Mouse (Mus musculus) olfactory bulb, adult 2 months (tissue): ENCODE measurements around the gene Olfr52. TPM values are rescaled to one million over a fixed set of nuclear protein-coding genes. Genes with fewer than 3 reads are reported as not detected.

Experiments
- H3K27ac ChIP-seq: fragments of 200-500 bp; 2 replicates; pipeline ENCODE4 v1.5.1; 2012; ENCODE audit warnings: low read depth, low read length; ENCODE audit not compliant: insufficient read depth
- H3K4me1 ChIP-seq: fragments of 200-500 bp; 2 replicates; pipeline ENCODE4 v1.6.1; 2012; ENCODE audit warnings: low read length; ENCODE audit not compliant: control insufficient read depth, insufficient read depth
- H3K4me3 ChIP-seq: fragments of 200-500 bp; 2 replicates; pipeline ENCODE4 v1.5.1; 2012; ENCODE audit warnings: mild to moderate bottlenecking, low read depth, low read length, moderate library complexity; ENCODE audit not compliant: insufficient read depth
- CTCF ChIP-seq: fragments of 200-500 bp; IDR thresholded peaks from 2 replicates; pipeline ENCODE4 v1.5.1; 2012; ENCODE audit warnings: low read depth, mild to moderate bottlenecking, low read length, moderate library complexity; ENCODE audit not compliant: insufficient read depth
- POLR2A ChIP-seq: fragments of 200-500 bp; IDR thresholded peaks from 2 replicates; pipeline ENCODE4 v1.6.1; 2012; ENCODE audit warnings: mild to moderate bottlenecking, low read depth, low read length, moderate library complexity; ENCODE audit not compliant: insufficient read depth
- WGBS: fragments of 180-500 bp; shearing (Covaris S2); methylation state at CpG from one replicate; pipeline ENCODE4 v1.1.7; 2018; 5-methylcytosine and 5-hydroxymethylcytosine counted together
- polyA plus RNA-seq: library from polyadenylated mRNA; stranded (reverse); fragments of >200 nt; gene quantifications from 2 replicates; pipeline ENCODE4 v1.2.4, GENCODE M21; 2012; ENCODE audit warnings: low replicate concordance; ENCODE audit not compliant: missing spikeins, insufficient read depth, insufficient read length

The Olfr52 gene
- polyA plus RNA-seq, 1 experiment, result not detected

- Histone ChIP-seq H3K4me1 (no peaks in the 10 kb centered on the region), H3K27ac (no peak within 1 kb of the TSS), H3K4me3 (no peak within 1 kb of the TSS)
- 95% methylated on average over 1 of the region's 1 CpGs for whole genome bisulfite sequencing
- no peak for TF ChIP-seq CTCF
- no peak for TF ChIP-seq POLR2A
Observed at GRCm38 (mm10) chr2:86146632-86147031, 38.9 kb downstream of the Olfr52 start, which contains the start of gene Olfr1040. Gene Olfr1040 (minus strand): TSS chr2:86146732.

GRCm38 (mm10) chr2:86135828-86136227 lies 49.7 kb downstream of the Olfr52 start, which contains the start of gene Olfr1039:
Gene Olfr1039 (minus strand): TSS chr2:86135928.
- 98% methylated on average over 1 of the region's 1 CpGs for WGBS
- TF ChIP-seq POLR2A, result no peak
- no peak for TF ChIP-seq CTCF
- no peaks in the 10 kb centered on the region for H3K4me1 ChIP-seq
- H3K4me3 ChIP-seq, result no peak within 1 kb of the TSS
- no peak within 1 kb of the TSS for H3K27ac ChIP-seq

Other genes starting within 250 kb of the Olfr52 start
- gene Olfr1028, start 235.2 kb downstream of the Olfr52 start, polyA plus RNA-seq, result not detected in 2 replicates
- not detected in 2 replicates for gene Olfr1029, start 211.8 kb downstream of the Olfr52 start, polyA plus RNA-seq
- gene Olfr1030, start 206.4 kb downstream of the Olfr52 start, polyA plus RNA-seq, result not detected in 2 replicates
- gene Olfr1031, start 195.4 kb downstream of the Olfr52 start, polyA plus RNA-seq, result not detected in 2 replicates
- not detected in 2 replicates for gene Olfr1032, start 180.1 kb downstream of the Olfr52 start, polyA plus RNA-seq
- gene Olfr1033, start 165.1 kb downstream of the Olfr52 start, polyA plus RNA-seq, result not detected in 2 replicates
- gene Olfr1034, start 139.8 kb downstream of the Olfr52 start, polyA plus RNA-seq, result not detected in 2 replicates
- not detected in 2 replicates for gene Olfr1036, start 111.7 kb downstream of the Olfr52 start, polyA plus RNA-seq
- gene Olfr1037, start 98.3 kb downstream of the Olfr52 start, polyA plus RNA-seq, result not detected in 2 replicates
- not detected in 2 replicates for gene Olfr1039, start 49.8 kb downstream of the Olfr52 start, polyA plus RNA-seq
- gene Olfr1040, start 39.0 kb downstream of the Olfr52 start, polyA plus RNA-seq, result not detected in 2 replicates
- gene Olfr1042, start 23.8 kb downstream of the Olfr52 start, polyA plus RNA-seq, result not detected in 2 replicates
- gene Olfr1043, start 18.2 kb downstream of the Olfr52 start, polyA plus RNA-seq, result not detected in 2 replicates
- not detected in 2 replicates for gene Olfr1044, start 7.9 kb downstream of the Olfr52 start, polyA plus RNA-seq
- not detected in 2 replicates for gene Olfr1045, start 17.3 kb upstream of the Olfr52 start, polyA plus RNA-seq
- not detected in 2 replicates for gene Olfr1046, start 33.6 kb upstream of the Olfr52 start, polyA plus RNA-seq
- not detected in 2 replicates for gene Olfr1047, start 45.7 kb upstream of the Olfr52 start, polyA plus RNA-seq
- gene Olfr1048, start 54.6 kb upstream of the Olfr52 start, polyA plus RNA-seq, result not detected in 2 replicates
- not detected in 2 replicates for gene Olfr1049, start 72.6 kb upstream of the Olfr52 start, polyA plus RNA-seq
- not detected in 2 replicates for gene Olfr1051, start 93.4 kb upstream of the Olfr52 start, polyA plus RNA-seq
- not detected in 2 replicates for gene Olfr1052, start 106.8 kb upstream of the Olfr52 start, polyA plus RNA-seq
- gene Olfr1053, start 129.6 kb upstream of the Olfr52 start, polyA plus RNA-seq, result not detected in 2 replicates
- not detected in 2 replicates for gene Olfr1054, start 149.8 kb upstream of the Olfr52 start, polyA plus RNA-seq
- gene Olfr1055, start 164.6 kb upstream of the Olfr52 start, polyA plus RNA-seq, result not detected in 2 replicates
- not detected in 2 replicates for gene Olfr1056, start 176.8 kb upstream of the Olfr52 start, polyA plus RNA-seq
- gene Olfr1057, start 192.7 kb upstream of the Olfr52 start, polyA plus RNA-seq, result not detected in 2 replicates
- gene Olfr1058, start 202.9 kb upstream of the Olfr52 start, polyA plus RNA-seq, result not detected in 2 replicates
- gene Olfr1061, start 228.4 kb upstream of the Olfr52 start, polyA plus RNA-seq, result not detected in 2 replicates
- gene Olfr1062, start 241.1 kb upstream of the Olfr52 start, polyA plus RNA-seq, result not detected in 2 replicates